Mouse (Mus musculus): ENCODE results near the gene Aldh18a1. TPM values are rescaled to one million over a fixed set of nuclear protein-coding genes. Genes with fewer than 3 reads are reported as not detected.
A peak's percentile ranks its signal among the peaks of the same experiment; 100 is the strongest.
"Not testable (repeated sequence)": the region's sequence is repeated elsewhere in the genome, so short reads cannot be mapped to it uniquely, and the experiment has no call there.

The Aldh18a1 gene
- polyA plus RNA-seq, 1 experiment = 25.3 TPM

- WGBS = 98% methylated on average over 3 of the region's 3 CpGs
- H3K4me1 ChIP-seq (ENCODE audit: control insufficient read depth, insufficient read depth, low read length) = no peaks in the 10 kb centered on the region
- DNase-seq = no peak
- TF ChIP-seq CTCF (IDR thresholded peaks at IDR 0.05; ENCODE audit: borderline replicate concordance, insufficient read depth, low read depth, low read length) (no peak), POLR2A (IDR thresholded peaks at IDR 0.05; ENCODE audit: borderline replicate concordance, insufficient read depth, low read length) (no peak)
- no peaks in the 10 kb centered on the region for H3K27me3 ChIP-seq (ENCODE audit: control insufficient read depth, insufficient read depth, low read length)
- no peak overlapping the region for H3K4me3 ChIP-seq (replicated peaks; ENCODE audit: insufficient read depth, low read depth, low read length)
- H3K27ac ChIP-seq (ENCODE audit: insufficient read depth, low read length) = no peak overlapping the region
Observed at GRCm38 (mm10) chr19:40601870-40602269, 13.6 kb upstream of the Aldh18a1 start.

GRCm38 (mm10) chr19:40600846-40601245, 12.6 kb upstream of the Aldh18a1 start:
- H3K4me1 ChIP-seq (ENCODE audit: control insufficient read depth, insufficient read depth, low read length); H3K27ac ChIP-seq (ENCODE audit: insufficient read depth, low read length); H3K4me3 ChIP-seq (replicated peaks; ENCODE audit: insufficient read depth, low read depth, low read length); DNase-seq; H3K27me3 ChIP-seq (ENCODE audit: control insufficient read depth, insufficient read depth, low read length): not testable (repeated sequence)
- 91% methylated on average over 5 of the region's 5 CpGs for WGBS

GRCm38 (mm10) chr19:40595831-40596230, 7.6 kb upstream of the Aldh18a1 start:
- Histone ChIP-seq H3K27me3 (ENCODE audit: control insufficient read depth, insufficient read depth, low read length) (no peaks in the 10 kb centered on the region), H3K4me3 (replicated peaks; ENCODE audit: insufficient read depth, low read depth, low read length) (no peak overlapping the region), H3K4me1 (ENCODE audit: control insufficient read depth, insufficient read depth, low read length) (no peaks in the 10 kb centered on the region), H3K27ac (ENCODE audit: insufficient read depth, low read length) (no peak overlapping the region)
- no peak for TF ChIP-seq POLR2A (IDR thresholded peaks at IDR 0.05; ENCODE audit: borderline replicate concordance, insufficient read depth, low read length)
- TF ChIP-seq CTCF (IDR thresholded peaks at IDR 0.05; ENCODE audit: borderline replicate concordance, insufficient read depth, low read depth, low read length) = no peak
- DNase-seq = no peak
- 32% methylated on average over 8 of the region's 8 CpGs for WGBS

GRCm38 (mm10) chr19:40595231-40595630, 7.0 kb upstream of the Aldh18a1 start:
- Histone ChIP-seq H3K27me3 (ENCODE audit: control insufficient read depth, insufficient read depth, low read length) (no peaks in the 10 kb centered on the region), H3K27ac (ENCODE audit: insufficient read depth, low read length) (no peak overlapping the region), H3K4me1 (ENCODE audit: control insufficient read depth, insufficient read depth, low read length) (no peaks in the 10 kb centered on the region), H3K4me3 (replicated peaks; ENCODE audit: insufficient read depth, low read depth, low read length) (no peak overlapping the region)
- 90% methylated on average over 3 of the region's 3 CpGs for WGBS
- TF ChIP-seq CTCF (IDR thresholded peaks at IDR 0.05; ENCODE audit: borderline replicate concordance, insufficient read depth, low read depth, low read length) (no peak), POLR2A (IDR thresholded peaks at IDR 0.05; ENCODE audit: borderline replicate concordance, insufficient read depth, low read length) (no peak)
- no peak for DNase-seq

- Histone ChIP-seq H3K4me3 (replicated peaks; ENCODE audit: insufficient read depth, low read depth, low read length) (peak overlapping the region; percentile 68), H3K27ac (ENCODE audit: insufficient read depth, low read length) (no peak overlapping the region), H3K4me1 (ENCODE audit: control insufficient read depth, insufficient read depth, low read length) (no peaks in the 10 kb centered on the region), H3K27me3 (ENCODE audit: control insufficient read depth, insufficient read depth, low read length) (no peaks in the 10 kb centered on the region)
- DNase-seq = no peak
- no peak for TF ChIP-seq POLR2A (IDR thresholded peaks at IDR 0.05; ENCODE audit: borderline replicate concordance, insufficient read depth, low read length)
- WGBS = 0% methylated on average over 10 of the region's 10 CpGs
Observed at GRCm38 (mm10) chr19:40589530-40589880, 1.2 kb upstream of the Aldh18a1 start.

- no peaks in the 10 kb centered on the region for H3K4me1 ChIP-seq (ENCODE audit: control insufficient read depth, insufficient read depth, low read length)
- DNase-seq = peak; percentile 76 to 83
- 2% methylated on average over 18 of the region's 18 CpGs for WGBS
- peak; percentile 57; the same call in 1 of the 2 replicates for TF ChIP-seq CTCF (IDR thresholded peaks at IDR 0.05; ENCODE audit: borderline replicate concordance, insufficient read depth, low read depth, low read length)
- no peak for TF ChIP-seq POLR2A (IDR thresholded peaks at IDR 0.05; ENCODE audit: borderline replicate concordance, insufficient read depth, low read length)
- H3K4me3 ChIP-seq (replicated peaks; ENCODE audit: insufficient read depth, low read depth, low read length) = peak overlapping the region; percentile 84
- no peak overlapping the region for H3K27ac ChIP-seq (ENCODE audit: insufficient read depth, low read length)
- H3K27me3 ChIP-seq (ENCODE audit: control insufficient read depth, insufficient read depth, low read length) = no peaks in the 10 kb centered on the region
Observed at GRCm38 (mm10) chr19:40588847-40589529, 725 bp upstream of the Aldh18a1 start.

GRCm38 (mm10) chr19:40587491-40588292, 571 bp downstream of the Aldh18a1 start:
- Histone ChIP-seq H3K4me1 (ENCODE audit: control insufficient read depth, insufficient read depth, low read length) (no peaks in the 10 kb centered on the region), H3K27me3 (ENCODE audit: control insufficient read depth, insufficient read depth, low read length) (no peaks in the 10 kb centered on the region), H3K27ac (ENCODE audit: insufficient read depth, low read length) (no peak overlapping the region), H3K4me3 (replicated peaks; ENCODE audit: insufficient read depth, low read depth, low read length) (peak overlapping the region; percentile 84)
- no peak for DNase-seq
- 3% methylated on average over 30 of the region's 30 CpGs for WGBS
- TF ChIP-seq CTCF (IDR thresholded peaks at IDR 0.05; ENCODE audit: borderline replicate concordance, insufficient read depth, low read depth, low read length) (no peak), POLR2A (IDR thresholded peaks at IDR 0.05; ENCODE audit: borderline replicate concordance, insufficient read depth, low read length) (no peak)

- DNase-seq = no peak
- Histone ChIP-seq H3K27me3 (ENCODE audit: control insufficient read depth, insufficient read depth, low read length) (no peaks in the 10 kb centered on the region), H3K27ac (ENCODE audit: insufficient read depth, low read length) (no peak overlapping the region), H3K4me1 (ENCODE audit: control insufficient read depth, insufficient read depth, low read length) (no peaks in the 10 kb centered on the region), H3K4me3 (replicated peaks; ENCODE audit: insufficient read depth, low read depth, low read length) (no peak overlapping the region)
- WGBS = 74% methylated on average over 7 of the region's 7 CpGs
- TF ChIP-seq CTCF (IDR thresholded peaks at IDR 0.05; ENCODE audit: borderline replicate concordance, insufficient read depth, low read depth, low read length) (no peak), POLR2A (IDR thresholded peaks at IDR 0.05; ENCODE audit: borderline replicate concordance, insufficient read depth, low read length) (no peak)
Observed at GRCm38 (mm10) chr19:40586908-40587307, 1.4 kb downstream of the Aldh18a1 start.

Measured in cerebellum, adult 2 months (tissue).